Mouse (Mus musculus): ENCODE measurements around the gene Nebl. TPM values are rescaled to one million over a fixed set of nuclear protein-coding genes. Genes with fewer than 3 reads are reported as not detected.

The Nebl gene
- polyA plus RNA-seq, 1 experiment = 1.3 TPM

- Histone ChIP-seq H3K4me1 (ENCODE audit: control insufficient read depth, insufficient read depth, insufficient read length, low read length) (no peaks in the 10 kb centered on the region), H3K4me3 (ENCODE audit: insufficient read depth, low read depth, low read length) (no peak overlapping the region)
Measured at GRCm38 (mm10) chr2:17718281-17718680, 13.0 kb downstream of the Nebl start.

DNA sequence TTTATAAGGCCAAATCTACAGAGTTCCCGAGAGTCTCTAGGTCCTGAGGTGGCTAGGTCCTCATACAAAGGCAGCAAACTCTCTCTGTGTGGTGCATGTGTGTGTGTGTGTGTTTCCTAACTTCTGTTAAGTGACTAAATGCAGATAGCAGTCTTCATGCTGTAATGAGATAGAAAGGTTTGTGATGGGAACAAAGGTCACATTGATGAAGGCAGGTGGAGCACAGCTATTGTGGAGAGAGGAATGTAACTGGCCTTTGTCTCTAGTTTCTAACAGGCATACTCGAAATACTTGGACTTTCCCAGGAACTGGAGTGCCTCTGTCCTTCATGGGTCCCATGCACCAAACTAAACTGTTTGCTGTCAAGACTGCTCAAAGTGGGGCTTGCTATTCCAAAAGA lies 14.1 kb downstream of the Nebl start:
- H3K4me1 ChIP-seq (ENCODE audit: control insufficient read depth, insufficient read depth, insufficient read length, low read length) = no peaks in the 10 kb centered on the region
- H3K4me3 ChIP-seq (ENCODE audit: insufficient read depth, low read depth, low read length) = no peak overlapping the region
- no peak overlapping the region for H3K27ac ChIP-seq (replicated peaks; ENCODE audit: low read depth, low read length)

More at GRCm38 (mm10) chr2:17718281-17718680, 13.0 kb downstream of the Nebl start:
- H3K27ac ChIP-seq (replicated peaks; ENCODE audit: low read depth, low read length) = no peak overlapping the region

DNA sequence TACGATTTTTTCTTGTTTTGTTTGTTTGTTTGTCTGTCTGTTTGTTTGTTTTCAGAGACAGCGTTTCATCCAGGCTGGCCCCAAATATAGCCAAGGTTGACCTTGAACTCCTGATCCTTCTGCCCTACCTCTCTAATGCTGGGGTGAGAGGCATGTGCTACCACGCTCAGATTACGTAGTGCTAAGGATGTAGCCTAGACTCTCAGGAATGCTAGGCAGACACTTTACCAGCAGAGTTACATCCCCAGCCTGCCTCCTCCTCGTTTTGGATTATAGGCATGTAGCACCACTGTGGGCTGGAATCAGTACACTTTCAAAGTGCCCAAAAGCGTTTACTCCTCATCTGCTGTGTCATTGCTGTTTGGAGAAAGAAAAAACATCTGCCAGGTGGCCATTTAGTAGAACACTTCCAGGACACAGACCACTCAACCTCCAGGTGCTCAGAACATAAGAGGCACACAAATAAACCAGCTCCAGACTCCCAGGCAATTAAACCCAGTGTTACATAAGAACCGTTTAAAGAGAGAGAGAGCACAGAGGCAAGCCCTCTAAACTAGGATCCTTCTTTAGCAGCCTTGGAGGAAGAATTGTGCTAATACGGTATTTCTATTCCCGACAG lies 16.0 kb downstream of the Nebl start:
- Histone ChIP-seq H3K4me1 (ENCODE audit: control insufficient read depth, insufficient read depth, insufficient read length, low read length) (no peaks in the 10 kb centered on the region), H3K27ac (replicated peaks; ENCODE audit: low read depth, low read length) (no peak overlapping the region), H3K4me3 (ENCODE audit: insufficient read depth, low read depth, low read length) (no peak overlapping the region)

DNA sequence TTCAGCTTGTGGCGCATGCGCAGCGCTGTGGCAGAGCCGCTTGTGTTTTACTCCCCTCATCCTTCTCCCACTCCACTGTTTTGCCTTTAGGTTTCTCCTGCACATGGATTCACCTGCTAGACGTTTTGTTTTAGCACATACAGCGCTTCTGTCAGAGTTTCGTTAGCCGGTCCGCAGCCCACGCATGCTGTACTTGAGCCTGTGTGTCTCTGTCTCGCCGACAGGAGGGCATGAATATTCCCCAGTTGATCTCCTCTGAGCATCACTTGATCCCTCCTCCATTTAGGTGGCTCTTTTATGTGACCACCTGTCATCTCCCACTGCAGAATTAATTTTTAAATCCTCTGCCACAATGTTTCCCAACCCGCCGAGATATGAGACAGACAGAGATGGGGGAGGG lies 16.6 kb downstream of the Nebl start:
- Histone ChIP-seq H3K27ac (replicated peaks; ENCODE audit: low read depth, low read length) (no peak overlapping the region), H3K4me3 (ENCODE audit: insufficient read depth, low read depth, low read length) (no peak overlapping the region), H3K4me1 (ENCODE audit: control insufficient read depth, insufficient read depth, insufficient read length, low read length) (no peaks in the 10 kb centered on the region)

- H3K27ac ChIP-seq (replicated peaks; ENCODE audit: low read depth, low read length) = no peak overlapping the region
- H3K4me1 ChIP-seq (ENCODE audit: control insufficient read depth, insufficient read depth, insufficient read length, low read length) = no peaks in the 10 kb centered on the region
- H3K4me3 ChIP-seq (ENCODE audit: insufficient read depth, low read depth, low read length) = no peak overlapping the region
Measured at GRCm38 (mm10) chr2:17714124-17714523, 17.1 kb downstream of the Nebl start.

GRCm38 (mm10) chr2:17711216-17711615 lies 20.0 kb downstream of the Nebl start:
- no peaks in the 10 kb centered on the region for H3K4me1 ChIP-seq (ENCODE audit: control insufficient read depth, insufficient read depth, insufficient read length, low read length)

GRCm38 (mm10) chr2:17710083-17710482 lies 21.2 kb downstream of the Nebl start:
- Histone ChIP-seq H3K27ac (replicated peaks; ENCODE audit: low read depth, low read length) (no peak overlapping the region), H3K4me1 (ENCODE audit: control insufficient read depth, insufficient read depth, insufficient read length, low read length) (no peaks in the 10 kb centered on the region), H3K4me3 (ENCODE audit: insufficient read depth, low read depth, low read length) (no peak overlapping the region)

More at GRCm38 (mm10) chr2:17711216-17711615, 20.0 kb downstream of the Nebl start:
- Histone ChIP-seq H3K27ac (replicated peaks; ENCODE audit: low read depth, low read length) (no peak overlapping the region), H3K4me3 (ENCODE audit: insufficient read depth, low read depth, low read length) (no peak overlapping the region)

DNA sequence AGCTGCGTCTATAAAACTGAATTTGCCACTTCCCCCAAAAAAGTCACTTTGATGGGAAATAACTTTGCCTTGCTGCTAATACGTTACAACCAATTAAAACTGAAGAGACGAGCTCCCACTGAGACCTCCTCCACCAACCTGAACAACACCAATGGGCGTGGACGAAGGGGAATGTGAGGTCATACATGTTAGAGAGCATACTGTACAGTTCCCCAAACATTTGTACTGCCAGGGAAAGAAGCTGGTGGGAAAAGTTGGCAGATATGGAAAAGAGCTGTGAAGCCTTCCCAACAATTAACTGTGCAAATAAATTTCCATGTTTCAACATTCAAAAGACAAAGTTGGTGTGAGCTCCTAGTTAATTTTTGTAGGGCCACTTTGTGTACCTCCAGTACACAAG lies 25.3 kb downstream of the Nebl start:
- Histone ChIP-seq H3K4me1 (ENCODE audit: control insufficient read depth, insufficient read depth, insufficient read length, low read length) (no peaks in the 10 kb centered on the region), H3K27ac (replicated peaks; ENCODE audit: low read depth, low read length) (no peak overlapping the region), H3K4me3 (ENCODE audit: insufficient read depth, low read depth, low read length) (no peak overlapping the region)

DNA sequence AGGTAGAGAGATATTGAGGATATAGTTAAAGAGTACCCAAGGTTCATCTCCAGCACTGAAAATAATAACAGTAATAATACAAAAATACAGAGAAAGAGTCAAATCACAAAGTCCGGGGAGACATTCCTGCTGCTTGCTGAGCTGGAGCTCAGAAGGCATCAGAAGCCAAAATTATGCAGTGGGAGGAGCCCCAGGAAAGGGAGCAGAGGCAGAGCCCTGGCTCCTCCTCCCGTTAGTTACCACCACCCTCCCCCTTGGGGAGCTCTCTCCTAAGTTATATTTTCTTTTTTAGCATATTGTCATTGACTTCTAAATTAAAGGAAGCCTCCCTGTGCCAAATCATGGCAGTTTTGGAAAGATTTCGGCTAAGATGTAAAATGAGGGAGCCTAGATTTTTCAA lies 25.8 kb downstream of the Nebl start:
- H3K4me3 ChIP-seq (ENCODE audit: insufficient read depth, low read depth, low read length) = no peak overlapping the region
- H3K27ac ChIP-seq (replicated peaks; ENCODE audit: low read depth, low read length) = no peak overlapping the region
- H3K4me1 ChIP-seq (ENCODE audit: control insufficient read depth, insufficient read depth, insufficient read length, low read length) = no peaks in the 10 kb centered on the region

DNA sequence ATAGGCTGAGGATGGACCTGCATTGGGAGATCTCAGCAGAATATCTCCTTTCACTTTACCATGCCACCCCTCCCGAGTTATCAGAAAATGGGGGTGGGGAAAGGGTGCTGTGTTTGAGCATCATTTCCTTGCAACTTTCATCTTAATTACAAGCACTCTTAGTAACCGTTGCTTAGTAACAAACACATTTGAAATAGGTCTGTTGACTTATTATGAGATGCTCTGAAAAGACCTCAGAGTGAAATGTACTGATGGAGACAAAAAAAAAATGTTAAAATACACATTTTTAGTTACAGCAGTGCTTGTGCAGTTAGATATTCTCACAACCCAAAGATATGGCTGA lies 28.1 kb downstream of the Nebl start:
- H3K4me3 ChIP-seq (ENCODE audit: insufficient read depth, low read depth, low read length) = no peak overlapping the region
- H3K27ac ChIP-seq (replicated peaks; ENCODE audit: low read depth, low read length) = no peak overlapping the region
- no peaks in the 10 kb centered on the region for H3K4me1 ChIP-seq (ENCODE audit: control insufficient read depth, insufficient read depth, insufficient read length, low read length)

DNA sequence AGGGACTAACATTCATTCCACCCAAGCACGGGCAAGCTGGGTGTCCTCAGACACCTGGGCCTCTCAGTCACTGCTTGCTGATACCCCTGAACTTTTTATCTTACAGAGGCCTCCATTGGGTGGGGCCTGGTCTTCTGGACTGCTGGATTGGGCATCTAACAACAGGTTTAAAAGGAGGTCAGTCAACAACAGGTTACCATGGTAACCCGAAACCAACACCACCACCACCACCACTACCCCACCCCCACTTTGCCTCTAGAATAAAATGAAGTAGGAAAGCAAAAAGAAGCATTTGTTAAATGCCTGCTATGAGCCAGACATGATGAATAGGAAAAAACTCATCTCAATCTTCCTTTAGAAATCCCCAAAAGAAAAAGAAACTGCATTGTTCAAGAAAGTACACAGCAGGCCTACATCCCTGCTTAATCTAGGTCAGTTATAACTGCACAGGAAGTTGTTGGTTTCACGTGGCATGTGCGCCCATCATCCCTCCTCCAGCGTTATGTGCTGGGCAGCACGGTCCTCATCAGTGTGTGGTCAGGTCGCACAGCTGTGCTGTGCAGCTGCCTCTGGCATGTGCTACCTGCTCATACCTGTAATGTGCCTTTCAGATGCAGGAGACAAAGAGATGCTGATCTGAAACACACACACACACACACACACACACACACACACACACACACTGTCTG lies 28.6 kb downstream of the Nebl start:
- no peaks in the 10 kb centered on the region for H3K4me1 ChIP-seq (ENCODE audit: control insufficient read depth, insufficient read depth, insufficient read length, low read length)
- H3K27ac ChIP-seq (replicated peaks; ENCODE audit: low read depth, low read length) = no peak overlapping the region
- H3K4me3 ChIP-seq (ENCODE audit: insufficient read depth, low read depth, low read length) = no peak overlapping the region

DNA sequence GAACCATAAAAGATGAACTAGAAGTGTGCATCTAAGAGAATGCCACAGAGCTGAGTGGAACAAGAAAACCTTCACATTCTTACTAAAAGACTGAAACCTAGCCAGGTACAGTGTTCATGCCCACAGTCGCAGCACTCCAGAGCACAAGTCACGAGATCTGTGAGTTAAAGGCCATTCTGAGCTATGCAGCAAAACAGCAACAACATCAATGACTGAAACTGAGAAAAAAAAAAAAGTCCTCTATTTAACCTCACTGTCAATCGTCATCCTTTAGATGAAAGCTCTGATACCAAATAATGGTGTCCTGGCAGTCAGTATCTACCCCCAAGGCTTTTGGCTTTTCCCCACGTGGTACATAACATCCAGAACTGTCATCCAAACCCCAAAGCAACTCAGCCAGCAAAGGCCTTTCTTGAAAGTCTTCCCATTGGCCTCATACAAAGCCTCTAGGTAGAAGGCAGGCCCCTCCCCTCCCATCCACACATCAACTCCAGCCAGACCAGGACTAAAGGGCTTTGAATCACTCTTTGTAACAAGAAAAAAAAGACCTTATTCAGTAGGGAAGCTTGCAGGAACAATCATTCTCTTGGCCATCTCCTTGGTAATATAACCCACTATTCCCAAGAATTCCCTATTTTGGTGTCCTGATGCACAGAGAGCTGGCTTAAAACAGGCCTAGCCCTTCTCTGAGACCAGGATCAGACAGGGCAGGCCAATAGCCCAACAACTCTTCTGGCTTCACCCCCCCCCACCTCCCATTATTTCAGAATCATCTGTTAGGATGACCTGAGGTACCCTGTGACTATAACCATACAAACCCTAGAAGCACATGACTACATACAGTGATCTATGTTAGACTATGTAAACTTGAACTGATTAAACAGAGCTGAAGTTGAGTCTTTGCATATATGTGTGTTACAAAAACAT lies 32.8 kb downstream of the Nebl start:
- Histone ChIP-seq H3K4me1 (ENCODE audit: control insufficient read depth, insufficient read depth, insufficient read length, low read length) (no peaks in the 10 kb centered on the region), H3K4me3 (ENCODE audit: insufficient read depth, low read depth, low read length) (no peak overlapping the region), H3K27ac (replicated peaks; ENCODE audit: low read depth, low read length) (no peak overlapping the region)

GRCm38 (mm10) chr2:17692926-17693325 lies 38.3 kb downstream of the Nebl start:
- Histone ChIP-seq H3K4me1 (ENCODE audit: control insufficient read depth, insufficient read depth, insufficient read length, low read length) (no peaks in the 10 kb centered on the region), H3K4me3 (ENCODE audit: insufficient read depth, low read depth, low read length) (no peak overlapping the region), H3K27ac (replicated peaks; ENCODE audit: low read depth, low read length) (no peak overlapping the region)

DNA sequence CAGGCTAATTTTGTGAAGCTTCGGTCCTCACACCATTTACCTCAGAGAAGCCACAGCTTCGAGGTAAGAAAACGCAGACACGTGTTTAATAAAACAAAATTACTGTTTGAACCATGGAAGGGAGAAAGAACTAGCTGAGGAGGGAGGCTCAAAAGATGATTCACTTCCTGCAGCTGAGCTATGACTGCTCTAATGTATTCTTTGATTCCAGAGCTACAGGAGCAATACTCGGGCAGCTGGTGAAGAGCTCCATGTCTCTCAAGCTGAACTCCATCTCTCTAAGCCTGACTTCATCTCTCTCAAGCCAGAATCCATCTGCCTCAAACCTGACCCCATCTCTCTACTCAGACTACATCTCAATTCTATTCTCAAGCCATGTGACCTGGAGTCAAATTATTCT lies 41.0 kb downstream of the Nebl start:
- Histone ChIP-seq H3K27ac (replicated peaks; ENCODE audit: low read depth, low read length) (no peak overlapping the region), H3K4me1 (ENCODE audit: control insufficient read depth, insufficient read depth, insufficient read length, low read length) (no peaks in the 10 kb centered on the region), H3K4me3 (ENCODE audit: insufficient read depth, low read depth, low read length) (no peak overlapping the region)

DNA sequence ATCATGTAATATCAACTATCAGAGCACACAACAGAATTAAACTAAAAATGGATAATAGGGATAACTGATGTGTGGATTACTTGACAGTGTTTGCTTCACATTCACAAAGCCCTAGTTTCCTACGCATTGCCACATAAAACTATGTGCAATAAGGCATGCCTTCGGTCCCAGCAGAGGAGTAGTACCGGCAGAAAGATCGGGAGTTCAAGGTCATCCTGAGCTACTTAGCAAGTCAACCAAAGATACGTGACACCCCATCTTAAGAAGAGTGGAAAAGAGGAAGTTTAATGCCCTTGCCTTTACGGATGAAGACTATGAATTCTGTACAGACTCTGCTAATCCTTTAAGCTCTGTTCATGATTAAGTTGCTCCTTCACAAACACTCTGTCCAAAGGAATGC lies 44.1 kb downstream of the Nebl start:
- Histone ChIP-seq H3K27ac (replicated peaks; ENCODE audit: low read depth, low read length) (no peak overlapping the region), H3K4me1 (ENCODE audit: control insufficient read depth, insufficient read depth, insufficient read length, low read length) (no peaks in the 10 kb centered on the region), H3K4me3 (ENCODE audit: insufficient read depth, low read depth, low read length) (no peak overlapping the region)
